In genomic region chr11:119934773-119935172, GRCm38 (mm10) we compare ENCODE assay signal across 15 mouse cellular contexts. TPM values are rescaled to one million over a fixed set of nuclear protein-coding genes. Genes with fewer than 3 reads are reported as not detected.
A peak's percentile ranks its signal among the peaks of the same experiment; 100 is the strongest.
DNase-seq lines count a peak whose midpoint lies in the region; ATAC-seq and TF ChIP-seq lines count a peak whose summit lies in the region.
"Had no signal": no experiment of that assay in that cellular context is flagged by ENCODE, and none has a peak within 500 bp of the region (broad histone marks: within the 10 kb centered on the region; RNA-seq: fewer than 3 reads in every experiment).

No protein-coding gene starts in this region.

- H3ac ChIP-seq in C2C12 (ENCODE audit: control insufficient read depth, insufficient read length, low read depth) = no peak overlapping the region

- no peak overlapping the region for H3K4me2 ChIP-seq in forebrain, postnatal 0 days (ENCODE audit: low read depth)
- H3K4me2 ChIP-seq: heart, embryonic 11.5 days; heart, embryonic 15.5 days; hindbrain, embryonic 13.5 days; intestine, embryonic 15.5 days had no signal

- peak; percentile 24; the same call in 1 of the 2 replicates for TF ChIP-seq CTCF in forebrain, postnatal 0 days (IDR thresholded peaks at IDR 0.05; ENCODE audit: low read depth)
- no peak for TF ChIP-seq CTCF in C2C12 (IDR thresholded peaks at IDR 0.05; ENCODE audit: control insufficient read depth, insufficient read depth, insufficient read length)

- peak; percentile 30; the same call in 1 of the 2 replicates for ATAC-seq in forebrain, postnatal 0 days
- ATAC-seq: intestine, embryonic 15.5 days; Patski had no signal

- 0 out of 2 replicates have a peak overlapping the region, but pooled peaks have one; percentile 35 for H3K27ac ChIP-seq in forebrain, postnatal 0 days (ENCODE audit: low read depth, low read length)
- H3K27ac ChIP-seq in forebrain, embryonic 10.5 days = no peak overlapping the region
- H3K27ac ChIP-seq: heart, adult 2 months; heart, embryonic 15.5 days; hindbrain, embryonic 13.5 days; hindbrain, postnatal 0 days; intestine, embryonic 15.5 days had no signal

- no peaks in the 10 kb centered on the region for H3K9me3 ChIP-seq in forebrain, postnatal 0 days (ENCODE audit: low read length)
- peaks cover 3% of the 10 kb centered on the region; the same call in 1 of the 2 replicates for H3K9me3 ChIP-seq in forebrain, embryonic 10.5 days
- H3K9me3 ChIP-seq: embryonic facial prominence, embryonic 10.5 days; hindbrain, embryonic 13.5 days; intestine, embryonic 15.5 days had no signal

- H3K36me3 ChIP-seq in forebrain, postnatal 0 days (ENCODE audit: insufficient read depth) = no peaks in the 10 kb centered on the region; the same call in 1 of the 2 replicates
- H3K36me3 ChIP-seq in forebrain, embryonic 10.5 days (replicated peaks) = no peaks in the 10 kb centered on the region
- H3K36me3 ChIP-seq in C2C12 (ENCODE audit: control insufficient read depth, insufficient read depth) = peaks cover 5% of the 10 kb centered on the region
- H3K36me3 ChIP-seq: embryonic facial prominence, embryonic 10.5 days; heart, embryonic 15.5 days; hindbrain, embryonic 13.5 days; intestine, embryonic 15.5 days had no signal

- 56% methylated on average over 8 of the region's 8 CpGs for WGBS in forebrain, postnatal 0 days
- WGBS in forebrain, embryonic 10.5 days = 76% methylated on average over 8 of the region's 8 CpGs

- peaks cover 44% of the 10 kb centered on the region for H3K4me1 ChIP-seq in forebrain, postnatal 0 days (ENCODE audit: insufficient read depth)
- H3K4me1 ChIP-seq in forebrain, embryonic 10.5 days = peaks cover 63% of the 10 kb centered on the region

- peaks cover 16% of the 10 kb centered on the region for H3K79me2 ChIP-seq in C2C12 (ENCODE audit: control insufficient read depth, insufficient read depth)

- H3K27me3 ChIP-seq in forebrain, postnatal 0 days (ENCODE audit: insufficient read depth, low read length) = no peaks in the 10 kb centered on the region
- H3K27me3 ChIP-seq in forebrain, embryonic 10.5 days (ENCODE audit: poor library complexity, severe bottlenecking) = peaks cover 20% of the 10 kb centered on the region
- H3K27me3 ChIP-seq in C2C12 (ENCODE audit: control insufficient read depth, insufficient read depth, insufficient read length) = no peaks in the 10 kb centered on the region
- H3K27me3 ChIP-seq: intestine, embryonic 15.5 days; Patski had no signal

- no peak overlapping the region for H3K4me3 ChIP-seq in forebrain, postnatal 0 days (ENCODE audit: low read depth, low read length)
- no peak overlapping the region for H3K4me3 ChIP-seq in forebrain, embryonic 10.5 days
- no peak overlapping the region for H3K4me3 ChIP-seq in C2C12 (ENCODE audit: insufficient read depth, poor library complexity, severe bottlenecking)
- H3K4me3 ChIP-seq: embryonic facial prominence, embryonic 10.5 days; heart, adult 2 months; heart, embryonic 15.5 days; hindbrain, embryonic 13.5 days; intestine, embryonic 15.5 days had no signal

- H3K9ac ChIP-seq in forebrain, postnatal 0 days = no peak overlapping the region
- H3K9ac ChIP-seq: heart, embryonic 15.5 days; hindbrain, embryonic 13.5 days; intestine, embryonic 15.5 days had no signal

- H3K79me3 ChIP-seq in C2C12 (ENCODE audit: low read depth) = no peaks in the 10 kb centered on the region

- DNase-seq in forebrain, postnatal 0 days = peak; percentile 78
- no peak for DNase-seq in forebrain, embryonic 10.5 days (ENCODE audit: extremely low spot score, low spot score)
- peak; percentile 68 for DNase-seq in A20 (ENCODE audit: low read depth, low spot score)
- peak; percentile 47 for DNase-seq in brain, embryonic 18.5 days (ENCODE audit: low read depth, low spot score)
- DNase-seq in adrenal gland, adult 8-10 months = no peak
- no peak for DNase-seq in adrenal gland, postnatal 4 days (ENCODE audit: low spot score in 2 of 2)

TF ChIP-seq in C2C12, 6 proteins besides CTCF, POLR2A, EP300 and RAD21:
- TF ChIP-seq CEBPB (IDR thresholded peaks at IDR 0.05; ENCODE audit: low read depth) = no peak
- TF ChIP-seq MAX (IDR thresholded peaks at IDR 0.05) = no peak
- TF ChIP-seq FOSL1 (IDR thresholded peaks at IDR 0.05; ENCODE audit: insufficient read depth, low read length, poor library complexity, severe bottlenecking) = no peak
- TF ChIP-seq USF1 (IDR thresholded peaks at IDR 0.05; ENCODE audit: low read depth) = peak; percentile 26
TF ChIP-seq in C2C12: peak in this region for 1.

RNA-seq across cellular contexts. Expression of gene Baiap2, which starts 7.8 kb away (rescaled TPM):
- total RNA-seq in forebrain, postnatal 0 days (2014; rRNA removed) = 42.3 and 52.0 TPM in 2 replicates
- polyA plus RNA-seq in forebrain, postnatal 0 days (2015; fragmentation: Nextera tagmentation; extraction: Ambion mirVana) = 31.1 and 36.6 TPM in 2 replicates
- polyA plus RNA-seq in forebrain, embryonic 10.5 days (2016; fragmentation: Nextera tagmentation; extraction: Ambion mirVana) = 9.6 and 11.1 TPM in 2 replicates
- 41.5 TPM for polyA plus RNA-seq in C2C12 (2012; fragmentation: generic; extraction: Trizol)
- 10 to 100 TPM in 3 of 4 experiments, 1 to 10 TPM in 1; 9.3 to 39.2 (median 25.4) TPM for total RNA-seq in adrenal gland, adult 8-10 months (2022)
- total RNA-seq in adrenal gland, postnatal 4 days (2021) = 10 to 100 TPM; 24.1 to 26.5 TPM

RNA-seq across cellular contexts. Expression of gene Chmp6, which starts 21.5 kb away (rescaled TPM):
- total RNA-seq in forebrain, postnatal 0 days (2014; rRNA removed) = 91.1 and 91.9 TPM in 2 replicates
- polyA plus RNA-seq in forebrain, postnatal 0 days (2015; fragmentation: Nextera tagmentation; extraction: Ambion mirVana) = 102 and 105 TPM in 2 replicates
- polyA plus RNA-seq in forebrain, embryonic 10.5 days (2016; fragmentation: Nextera tagmentation; extraction: Ambion mirVana) = 114 and 124 TPM in 2 replicates
- polyA plus RNA-seq in C2C12 (2012; fragmentation: generic; extraction: Trizol) = 64.9 TPM
- 10 to 100 TPM; 36.1 to 46.8 (median 45.7) TPM for total RNA-seq in adrenal gland, adult 8-10 months (2022)
- 10 to 100 TPM; 51.4 to 54.3 TPM for total RNA-seq in adrenal gland, postnatal 4 days (2021)

Comparison
In these comparisons a context has a peak if more than half of its experiments do, and no peak if none do; other contexts are left out.
1. DNase-seq: peak in forebrain, postnatal 0 days (single experiment), A20 (single experiment) and brain, embryonic 18.5 days (single experiment); none in forebrain, embryonic 10.5 days (single experiment), adrenal gland, adult 8-10 months (single experiment) and adrenal gland, postnatal 4 days (0 of 2).